Mouse (Mus musculus) midbrain, embryonic 12.5 days (tissue): ENCODE data around the gene Rsl24d1. TPM values are rescaled to one million over a fixed set of nuclear protein-coding genes. Genes with fewer than 3 reads are reported as not detected.
"Not testable (repeated sequence)": the region's sequence is repeated elsewhere in the genome, so short reads cannot be mapped to it uniquely, and the experiment has no call there.

Source experiments
- ATAC-seq: fragments of 200-750 bp; cut with Nextera tagmentation; 2 replicates; pipeline ENCODE4 v1.8.0; 2017; ENCODE audit warnings: low read depth, moderate TSS enrichment, moderate library complexity; ENCODE audit not compliant: low FRiP score
- H3K27ac ChIP-seq: fragments of 300-500 bp; sonication (generic); replicated peaks from 2 replicates; pipeline ENCODE4 v1.5.1; 2016; ENCODE audit warnings: mild to moderate bottlenecking
- H3K27me3 ChIP-seq: fragments of 300-500 bp; sonication (generic); 2 replicates; pipeline ENCODE4 v1.6.1; 2016; ENCODE audit warnings: mild to moderate bottlenecking
- H3K36me3 ChIP-seq: fragments of 300-500 bp; sonication (generic); 2 replicates; pipeline ENCODE4 v1.6.1; 2016
- H3K4me1 ChIP-seq: fragments of 300-500 bp; sonication (generic); 2 replicates; pipeline ENCODE4 v1.6.1; 2016
- H3K4me2 ChIP-seq: fragments of 300-500 bp; sonication (generic); replicated peaks from 2 replicates; pipeline ENCODE4 v1.6.1; 2016; ENCODE audit warnings: mild to moderate bottlenecking, moderate library complexity
- H3K4me3 ChIP-seq: fragments of 300-500 bp; sonication (generic); 2 replicates; pipeline ENCODE4 v1.5.1; 2016; ENCODE audit warnings: mild to moderate bottlenecking
- H3K9ac ChIP-seq: fragments of 300-500 bp; sonication (generic); replicated peaks from 2 replicates; pipeline ENCODE4 v1.6.1; 2016; ENCODE audit warnings: mild to moderate bottlenecking, moderate library complexity
- H3K9me3 ChIP-seq: fragments of 300-500 bp; sonication (generic); 2 replicates; pipeline ENCODE4 v1.6.1; 2016; ENCODE audit warnings: mild to moderate bottlenecking
- WGBS: fragments of 180-500 bp; shearing (Covaris S2); methylation state at CpG from one replicate; pipeline ENCODE4 v1.1.7; 2016; 5-methylcytosine and 5-hydroxymethylcytosine counted together
- polyA plus RNA-seq: library from polyadenylated mRNA; unstranded; fragments of >200 nt; fragmentation: Nextera tagmentation; extraction: Ambion mirVana; gene quantifications from 2 replicates; pipeline ENCODE4 v1.2.1, GENCODE M21; 2016

Rsl24d1 gene
- polyA plus RNA-seq = 127 and 128 TPM in 2 replicates

GRCm38 (mm10) chr9:73112919-73113906, at the start of gene Rsl24d1:
Gene Rsl24d1 (plus strand): TSS chr9:73113426.
- no peaks in the 10 kb centered on the region for H3K9me3 ChIP-seq
- peak; percentile 96 for ATAC-seq
- H3K27me3 ChIP-seq = no peaks in the 10 kb centered on the region; the same call in 1 of the 2 replicates
- peak within 1 kb of the TSS; percentile 73 for H3K27ac ChIP-seq
- H3K4me3 ChIP-seq = peak within 1 kb of the TSS; percentile 86
- H3K4me2 ChIP-seq = peak within 1 kb of the TSS; percentile 89
- peaks cover 30% of the 10 kb centered on the region for H3K36me3 ChIP-seq
- H3K9ac ChIP-seq = peak within 1 kb of the TSS; percentile 78
- H3K4me1 ChIP-seq = peaks cover 10% of the 10 kb centered on the region
- WGBS = under 1% methylated on average over 64 of the region's 64 CpGs

GRCm38 (mm10) chr9:73063621-73064290, 49.5 kb upstream of the Rsl24d1 start:
- H3K36me3 ChIP-seq = no peaks in the 10 kb centered on the region
- H3K27ac ChIP-seq = no peak overlapping the region
- 38% methylated on average over 15 of the region's 15 CpGs for WGBS
- peak overlapping the region; percentile 26 for H3K4me2 ChIP-seq
- no peaks in the 10 kb centered on the region for H3K27me3 ChIP-seq
- H3K9me3 ChIP-seq = no peaks in the 10 kb centered on the region
- ATAC-seq = no peak
- no peak overlapping the region for H3K4me3 ChIP-seq
- no peak overlapping the region for H3K9ac ChIP-seq
- peaks cover 11% of the 10 kb centered on the region; the same call in 1 of the 2 replicates for H3K4me1 ChIP-seq

GRCm38 (mm10) chr9:73067086-73067485, 46.1 kb upstream of the Rsl24d1 start:
- Histone ChIP-seq H3K36me3 (no peaks in the 10 kb centered on the region), H3K9me3 (no peaks in the 10 kb centered on the region), H3K27ac (peak overlapping the region; percentile 35; the same call in 1 of the 2 replicates), H3K27me3 (no peaks in the 10 kb centered on the region), H3K4me3 (no peak overlapping the region), H3K9ac (0 out of 2 replicates have a peak overlapping the region, but pooled peaks have one; percentile 20), H3K4me1 (peaks cover 11% of the 10 kb centered on the region; the same call in 1 of the 2 replicates), H3K4me2 (peak overlapping the region; percentile 29)
- 35% methylated on average over 10 of the region's 10 CpGs for WGBS
- peak; percentile 38; the same call in 1 of the 2 replicates for ATAC-seq

- H3K4me1 ChIP-seq = peaks cover 11% of the 10 kb centered on the region; the same call in 1 of the 2 replicates
- no peaks in the 10 kb centered on the region for H3K9me3 ChIP-seq
- no peak overlapping the region for H3K4me3 ChIP-seq
- no peak overlapping the region for H3K4me2 ChIP-seq
- H3K27me3 ChIP-seq = no peaks in the 10 kb centered on the region
- no peak overlapping the region for H3K9ac ChIP-seq
- H3K27ac ChIP-seq = no peak overlapping the region
- WGBS = 76% methylated on average over 6 of the region's 6 CpGs
- H3K36me3 ChIP-seq = no peaks in the 10 kb centered on the region
- no peak for ATAC-seq
These were observed 45.0 kb upstream of the Rsl24d1 start for GRCm38 (mm10) chr9:73068230-73068679.

GRCm38 (mm10) chr9:73068688-73069087, 44.5 kb upstream of the Rsl24d1 start:
- Histone ChIP-seq H3K27ac (no peak overlapping the region), H3K4me1 (peaks cover 7% of the 10 kb centered on the region; the same call in 1 of the 2 replicates), H3K36me3 (no peaks in the 10 kb centered on the region), H3K9ac (no peak overlapping the region), H3K4me2 (no peak overlapping the region), H3K4me3 (no peak overlapping the region), H3K9me3 (no peaks in the 10 kb centered on the region), H3K27me3 (no peaks in the 10 kb centered on the region)
- ATAC-seq = no peak
- 93% methylated on average over 6 of the region's 6 CpGs for WGBS

- Histone ChIP-seq H3K9ac (no peak overlapping the region), H3K9me3 (no peaks in the 10 kb centered on the region), H3K27ac (no peak overlapping the region), H3K4me2 (no peak overlapping the region), H3K27me3 (no peaks in the 10 kb centered on the region), H3K4me3 (no peak overlapping the region), H3K4me1 (peaks cover 5% of the 10 kb centered on the region; the same call in 1 of the 2 replicates), H3K36me3 (no peaks in the 10 kb centered on the region)
- WGBS = 74% methylated on average over 10 of the region's 10 CpGs
- no peak for ATAC-seq
These were observed 42.1 kb upstream of the Rsl24d1 start for GRCm38 (mm10) chr9:73070971-73071659.

GRCm38 (mm10) chr9:73072426-73072825, 40.8 kb upstream of the Rsl24d1 start:
- Histone ChIP-seq H3K9ac (no peak overlapping the region), H3K4me2 (no peak overlapping the region), H3K36me3 (no peaks in the 10 kb centered on the region), H3K4me1 (peaks cover under 1% of the 10 kb centered on the region; the same call in 1 of the 2 replicates), H3K27ac (no peak overlapping the region), H3K9me3 (no peaks in the 10 kb centered on the region), H3K4me3 (no peak overlapping the region), H3K27me3 (no peaks in the 10 kb centered on the region)
- 82% methylated on average over 8 of the region's 8 CpGs for WGBS
- no peak for ATAC-seq

GRCm38 (mm10) chr9:73073169-73073568, 40.1 kb upstream of the Rsl24d1 start:
- ATAC-seq = no peak
- Histone ChIP-seq H3K36me3 (no peaks in the 10 kb centered on the region), H3K4me1 (no peaks in the 10 kb centered on the region), H3K27me3 (no peaks in the 10 kb centered on the region), H3K9me3 (no peaks in the 10 kb centered on the region), H3K9ac (no peak overlapping the region), H3K4me2 (no peak overlapping the region), H3K27ac (no peak overlapping the region), H3K4me3 (no peak overlapping the region)
- 93% methylated on average over 5 of the region's 5 CpGs for WGBS

- WGBS = 88% methylated on average over 11 of the region's 12 CpGs
- H3K27ac ChIP-seq, H3K4me2 ChIP-seq, H3K4me1 ChIP-seq, H3K9ac ChIP-seq, H3K27me3 ChIP-seq, H3K4me3 ChIP-seq, H3K36me3 ChIP-seq, ATAC-seq, H3K9me3 ChIP-seq: not testable (repeated sequence)
These were observed 33.9 kb upstream of the Rsl24d1 start for GRCm38 (mm10) chr9:73079349-73079748.

GRCm38 (mm10) chr9:73079801-73080325, 33.4 kb upstream of the Rsl24d1 start:
- Histone ChIP-seq H3K36me3 (no peaks in the 10 kb centered on the region), H3K4me1 (no peaks in the 10 kb centered on the region; the same call in 1 of the 2 replicates), H3K4me3 (no peak overlapping the region), H3K27ac (no peak overlapping the region), H3K4me2 (no peak overlapping the region), H3K27me3 (no peaks in the 10 kb centered on the region; the same call in 1 of the 2 replicates), H3K9ac (no peak overlapping the region), H3K9me3 (no peaks in the 10 kb centered on the region)
- WGBS = 37% methylated on average over 7 of the region's 7 CpGs
- ATAC-seq = no peak

- no peaks in the 10 kb centered on the region; the same call in 1 of the 2 replicates for H3K4me1 ChIP-seq
- 79% methylated on average over 8 of the region's 8 CpGs for WGBS
- no peak for ATAC-seq
These were observed 30.8 kb upstream of the Rsl24d1 start for GRCm38 (mm10) chr9:73082291-73083000.

More at GRCm38 (mm10) chr9:73082291-73083000, 30.8 kb upstream of the Rsl24d1 start:
- H3K9me3 ChIP-seq = no peaks in the 10 kb centered on the region
- H3K36me3 ChIP-seq = no peaks in the 10 kb centered on the region
- no peak overlapping the region for H3K27ac ChIP-seq
- no peak overlapping the region for H3K4me2 ChIP-seq
- H3K9ac ChIP-seq = no peak overlapping the region
- no peaks in the 10 kb centered on the region; the same call in 1 of the 2 replicates for H3K27me3 ChIP-seq
- H3K4me3 ChIP-seq = no peak overlapping the region
